Mouse (Mus musculus) retina, embryonic 14.5 days (tissue): Measurements from ENCODE around the gene Fgfr3.
A peak's percentile ranks its signal among the peaks of the same experiment; 100 is the strongest.

ENCODE experiments used
- DNase-seq: peaks from one replicate; pipeline ENCODE4 v3.0.0-alpha.2; 2015; ENCODE audit warnings: low spot score

Gene Fgfr3

DNA sequence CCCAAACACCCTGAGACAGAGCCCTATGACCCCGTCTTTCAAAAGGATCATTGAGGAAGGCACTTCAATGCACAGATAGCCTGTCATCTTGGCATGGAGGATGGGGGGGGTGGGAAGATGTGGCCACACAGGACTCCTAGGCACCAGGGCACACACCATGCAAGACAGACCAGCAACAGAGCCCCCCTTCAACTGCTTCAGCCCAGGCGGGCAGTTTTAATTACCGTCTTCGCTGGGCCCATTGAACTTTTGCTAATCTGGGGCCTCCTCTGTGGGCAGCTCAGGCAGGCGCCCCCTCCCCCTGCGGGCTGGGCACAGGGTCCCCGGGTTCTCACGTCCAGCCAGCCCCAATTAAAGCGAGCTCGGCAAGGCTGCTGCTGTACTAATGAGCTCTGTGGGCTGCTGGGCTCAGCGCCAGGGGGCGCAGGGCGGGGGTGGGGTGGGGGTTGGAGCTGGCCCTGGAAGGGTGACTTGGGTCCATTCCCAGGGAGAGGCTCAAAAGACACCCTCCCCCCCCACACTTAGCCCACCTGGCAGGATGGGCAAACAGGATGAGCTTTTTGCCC lies 23.4 kb upstream of the Fgfr3 start:
- DNase-seq = peak; percentile 83

GRCm38 (mm10) chr5:33698669-33699068 lies 22.8 kb upstream of the Fgfr3 start:
- DNase-seq = no peak

- no peak for DNase-seq
Measured at GRCm38 (mm10) chr5:33700010-33700409, 21.5 kb upstream of the Fgfr3 start.

- DNase-seq = no peak
Measured at GRCm38 (mm10) chr5:33701832-33702231, 19.6 kb upstream of the Fgfr3 start.

GRCm38 (mm10) chr5:33703999-33704398 lies 17.5 kb upstream of the Fgfr3 start:
- DNase-seq = no peak

GRCm38 (mm10) chr5:33704945-33705611 lies 16.4 kb upstream of the Fgfr3 start:
- DNase-seq = no peak

DNA sequence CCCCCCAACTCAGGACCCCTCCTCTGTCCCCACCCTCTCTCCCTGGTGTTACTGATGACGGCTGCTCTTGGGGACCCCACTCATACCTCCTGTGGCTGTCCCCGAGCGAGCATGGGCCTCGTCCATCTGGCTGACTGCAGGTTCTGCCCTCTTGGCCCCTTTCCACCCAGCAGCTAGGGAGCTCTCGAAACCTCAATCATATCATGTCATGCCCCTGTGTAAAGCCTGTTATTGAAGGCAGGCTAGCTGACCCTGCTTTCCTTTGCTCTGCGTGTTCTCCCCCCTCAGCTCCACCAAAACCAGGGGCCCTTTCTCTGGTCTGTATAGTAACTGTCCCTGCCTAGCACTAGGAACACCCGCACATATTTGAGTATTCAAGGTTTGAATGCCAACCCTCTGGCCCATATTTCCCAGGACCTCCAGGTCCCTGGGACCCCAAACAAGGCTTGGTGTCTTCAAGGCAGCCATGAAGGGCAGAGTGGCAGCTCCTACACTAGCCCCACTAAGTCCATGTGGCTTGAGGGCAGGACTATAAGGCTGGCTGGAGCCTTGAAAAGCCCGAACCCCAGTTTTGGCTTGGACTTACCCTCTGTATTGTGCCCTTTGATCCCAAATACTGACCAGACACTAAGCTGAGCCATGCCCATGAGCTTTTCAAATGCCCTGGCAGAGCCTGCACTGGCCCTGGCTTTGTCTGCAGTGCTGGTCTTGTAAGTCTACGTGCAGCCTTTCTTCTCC lies 15.7 kb upstream of the Fgfr3 start:
- no peak for DNase-seq

GRCm38 (mm10) chr5:33706350-33706629 lies 15.2 kb upstream of the Fgfr3 start:
- DNase-seq = no peak

- DNase-seq = no peak
Measured at GRCm38 (mm10) chr5:33707163-33707562, 14.3 kb upstream of the Fgfr3 start.

- no peak for DNase-seq
Measured at GRCm38 (mm10) chr5:33709037-33709436, 12.4 kb upstream of the Fgfr3 start.

GRCm38 (mm10) chr5:33712550-33712949 lies 8.9 kb upstream of the Fgfr3 start:
- no peak for DNase-seq

- no peak for DNase-seq
Measured at GRCm38 (mm10) chr5:33715182-33715581, 6.3 kb upstream of the Fgfr3 start.

- DNase-seq = no peak
Measured at GRCm38 (mm10) chr5:33716467-33716866, 5.0 kb upstream of the Fgfr3 start.

DNA sequence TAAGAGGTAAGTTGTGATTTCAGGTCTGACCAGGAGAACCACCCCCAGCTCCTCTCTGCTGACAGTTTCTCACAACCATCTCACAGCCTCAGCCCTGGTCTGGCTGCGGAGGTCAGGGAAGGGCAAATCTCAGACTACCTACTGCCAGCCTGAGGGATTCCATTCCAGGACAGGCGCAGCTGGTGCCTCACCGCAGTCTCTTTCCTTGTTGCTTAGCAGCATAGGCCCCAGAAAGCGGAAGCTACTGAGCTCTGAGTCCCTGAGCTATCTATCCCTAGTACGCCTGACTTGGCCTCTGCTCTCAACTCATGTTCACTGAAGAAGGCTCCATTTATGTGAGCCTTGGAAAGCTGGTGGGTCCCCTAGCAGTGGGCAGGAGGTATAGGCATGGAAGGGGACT lies 3.0 kb upstream of the Fgfr3 start:
- DNase-seq = no peak

DNA sequence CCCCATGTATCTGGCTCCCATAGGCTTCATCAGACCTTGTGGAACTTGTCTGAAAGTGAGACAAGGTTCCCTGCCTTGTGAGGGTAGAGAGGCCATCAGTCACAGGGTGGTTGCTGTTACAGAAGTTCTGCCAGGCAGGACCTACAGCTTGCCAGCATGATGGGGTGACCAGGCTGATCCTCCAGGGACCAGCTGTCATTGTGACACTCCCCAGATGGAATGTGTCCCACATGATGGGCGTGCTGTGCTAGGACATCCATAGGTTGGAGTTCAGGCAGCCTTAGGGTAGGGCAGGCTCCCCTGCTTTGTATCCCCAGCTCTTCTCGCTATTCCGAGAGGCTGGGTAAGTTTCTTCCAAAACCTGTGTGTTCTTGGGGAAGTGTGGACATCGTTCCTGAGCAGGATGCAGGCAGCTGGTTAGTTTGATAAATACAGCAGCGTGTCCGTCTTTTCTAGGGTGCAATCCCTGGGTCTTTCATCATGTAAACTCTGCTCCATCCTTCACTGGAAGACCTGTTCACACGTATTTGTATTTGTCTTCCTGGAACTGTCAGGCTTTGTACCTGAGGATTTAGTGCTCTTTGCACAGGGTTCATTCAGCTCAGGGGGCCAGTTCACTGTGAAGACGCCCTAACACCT lies 503 bp upstream of the Fgfr3 start:
- no peak for DNase-seq

DNA sequence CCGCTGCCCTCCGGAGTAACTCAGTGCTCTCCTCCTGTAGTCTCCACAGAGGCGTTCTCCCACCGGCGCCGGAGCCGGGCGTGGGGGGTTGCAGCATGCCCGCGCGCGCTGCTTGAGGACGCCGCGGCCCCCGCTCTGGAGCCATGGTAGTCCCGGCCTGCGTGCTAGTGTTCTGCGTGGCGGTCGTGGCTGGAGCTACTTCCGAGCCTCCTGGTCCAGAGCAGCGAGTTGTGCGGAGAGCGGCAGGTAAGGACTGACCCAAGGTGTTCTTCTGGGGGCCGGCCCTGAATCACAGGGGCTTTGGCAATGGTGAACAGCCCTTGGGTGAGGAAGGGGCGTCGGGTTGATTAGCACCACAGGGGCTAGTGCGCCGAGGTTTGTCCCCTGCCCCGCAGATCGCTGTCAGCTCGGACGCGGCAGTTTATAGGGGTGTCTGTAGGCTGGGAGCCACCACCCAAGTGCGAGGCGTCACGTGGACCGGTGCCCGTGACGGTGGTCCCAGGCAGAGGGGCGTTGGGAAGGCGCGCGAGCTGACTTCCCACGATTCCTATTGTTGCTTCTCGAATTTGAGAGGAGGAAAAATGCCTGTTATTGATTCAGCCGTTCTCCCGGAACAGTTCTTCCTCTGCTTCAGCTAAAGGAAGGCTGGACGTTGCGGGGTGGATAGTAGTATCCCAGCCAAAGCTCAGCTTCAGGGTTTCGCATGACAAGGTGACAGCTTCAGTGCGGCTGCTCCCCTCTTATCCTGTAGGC lies 968 bp downstream of the Fgfr3 start:
- peak; percentile 31 for DNase-seq

- peak; percentile 50 for DNase-seq
Measured at GRCm38 (mm10) chr5:33723019-33723640, 1.7 kb downstream of the Fgfr3 start.

DNA sequence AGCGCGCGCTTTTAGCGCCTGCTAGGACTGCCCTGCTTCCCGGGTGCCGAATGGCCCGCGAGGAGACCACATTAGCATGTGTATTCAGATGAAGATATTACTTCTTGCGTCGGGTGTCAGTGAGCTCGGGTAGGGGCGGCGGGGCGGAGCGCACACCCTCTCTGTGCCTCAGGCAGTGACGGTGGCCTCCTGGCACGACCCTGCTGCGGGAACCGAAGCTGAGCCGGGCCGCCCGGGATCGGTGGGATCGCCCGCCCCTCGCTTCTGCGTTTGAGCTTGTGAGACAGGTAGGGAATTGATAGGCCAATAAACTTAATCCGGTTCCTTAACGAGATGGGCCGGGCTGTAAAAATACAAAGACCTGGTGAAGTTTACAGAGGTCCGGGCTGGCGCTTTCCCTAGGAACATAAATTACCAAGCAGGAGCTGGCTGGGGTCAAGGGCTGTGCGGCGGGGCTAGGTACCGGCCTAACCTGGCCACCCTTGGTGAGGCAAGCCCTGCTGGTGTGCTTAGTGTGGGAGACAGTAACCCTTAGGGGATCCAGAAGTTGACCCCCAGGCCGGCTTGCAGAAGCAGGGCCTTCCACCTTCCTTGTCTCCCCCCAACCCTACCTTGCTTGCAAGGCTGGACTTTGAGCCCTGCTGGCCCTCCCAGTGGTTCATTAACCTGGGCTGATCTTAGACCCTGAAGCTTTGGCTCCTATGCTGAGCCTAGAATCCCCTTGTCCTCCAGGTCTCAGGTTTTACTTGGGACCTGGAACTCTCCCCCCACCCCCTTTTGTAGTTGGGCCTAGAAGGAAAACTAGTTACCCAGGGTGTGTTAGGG lies 2.4 kb downstream of the Fgfr3 start:
- DNase-seq = peak; percentile 52

DNA sequence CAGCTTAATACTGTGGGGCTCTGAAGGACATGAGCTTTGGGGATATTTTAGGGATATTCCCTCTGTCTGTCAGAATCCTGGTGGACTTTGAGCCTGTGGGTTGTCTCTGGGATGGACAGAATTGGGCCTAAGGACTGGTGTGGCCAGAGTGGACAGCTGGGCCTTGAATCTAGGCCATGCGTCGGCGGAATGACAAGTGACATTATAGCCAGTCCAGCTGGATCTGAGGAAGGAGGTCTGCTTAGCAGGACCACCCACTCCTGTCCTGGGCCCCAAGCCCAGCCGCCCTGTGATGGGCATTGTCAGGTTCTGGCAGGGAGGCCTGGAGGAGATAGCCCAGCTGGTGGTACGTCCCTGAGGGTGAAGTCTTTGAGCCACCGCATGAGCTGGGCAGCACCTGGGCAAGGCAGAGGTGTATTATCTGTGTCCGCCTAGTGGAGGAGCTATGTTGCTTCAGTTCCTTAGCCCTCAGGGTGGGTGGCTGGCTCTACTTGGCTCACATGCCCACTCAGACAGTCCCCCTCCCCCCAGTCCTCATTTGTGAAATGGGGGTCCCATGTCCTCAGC lies 4.7 kb downstream of the Fgfr3 start:
- DNase-seq = no peak

DNA sequence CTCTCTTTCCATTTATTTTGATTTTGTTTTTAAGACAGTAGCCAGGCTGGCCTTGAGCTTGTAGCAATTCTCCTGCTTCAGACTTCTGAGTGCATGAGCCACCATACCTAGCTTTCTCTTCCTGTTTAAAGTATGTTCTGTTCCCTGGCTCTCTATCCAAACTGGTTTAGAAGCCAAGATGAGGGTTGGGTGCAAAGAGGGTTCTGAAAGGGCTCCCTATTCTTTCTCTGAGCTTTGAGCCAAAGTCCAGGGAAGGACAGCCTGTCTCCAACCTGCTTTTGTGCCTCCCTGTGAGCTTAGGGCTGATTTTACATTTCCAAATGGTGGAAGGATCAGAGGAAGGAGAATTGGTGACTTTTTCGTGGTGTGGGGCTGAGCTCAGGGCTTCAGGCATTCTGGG lies 5.4 kb downstream of the Fgfr3 start:
- no peak for DNase-seq

DNA sequence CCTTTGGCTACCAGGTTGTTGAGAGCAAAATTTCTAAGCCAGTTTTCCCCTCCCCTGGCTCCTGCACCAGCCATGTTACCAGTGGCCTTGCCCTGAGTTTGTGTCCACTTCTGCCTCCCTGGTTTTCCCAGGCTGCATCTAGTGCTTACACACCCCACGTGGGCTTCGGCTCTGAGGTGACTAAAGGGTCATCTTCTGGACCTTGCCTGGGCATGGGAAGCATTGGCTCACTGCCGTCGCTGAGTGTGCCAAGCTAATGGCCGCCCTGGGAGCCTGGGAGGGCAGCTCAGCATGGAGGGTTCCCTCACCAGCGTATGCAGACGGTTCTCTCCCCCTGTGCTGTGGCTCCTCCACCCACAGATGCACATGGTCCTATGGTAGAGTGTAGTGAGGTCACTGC lies 7.4 kb downstream of the Fgfr3 start:
- no peak for DNase-seq
